Mouse (Mus musculus) bone marrow macrophage, adult 2 months (primary cell): ENCODE measurements around the gene Mxi1. TPM values are rescaled to one million over a fixed set of nuclear protein-coding genes. Genes with fewer than 3 reads are reported as not detected.

ENCODE experiments used
- H3K27ac ChIP-seq: 2 replicates; pipeline ENCODE4 v1.5.1; 2012; ENCODE audit warnings: low read depth, low read length; ENCODE audit not compliant: insufficient read depth
- H3K4me1 ChIP-seq: 2 replicates; pipeline ENCODE4 v1.6.1; 2012; ENCODE audit warnings: low read length; ENCODE audit not compliant: control insufficient read depth, insufficient read depth
- H3K4me3 ChIP-seq: 2 replicates; pipeline ENCODE4 v1.5.1; 2012; ENCODE audit warnings: mild to moderate bottlenecking, low read length, moderate library complexity; ENCODE audit not compliant: insufficient read depth
- CTCF ChIP-seq: IDR thresholded peaks from 2 replicates; pipeline ENCODE4 v1.5.1; 2012; ENCODE audit warnings: low read depth, mild to moderate bottlenecking, low read length, moderate library complexity
- POLR2A ChIP-seq: IDR thresholded peaks from 2 replicates; pipeline ENCODE4 v1.6.1; 2012; ENCODE audit warnings: mild to moderate bottlenecking, low read depth, low read length, borderline replicate concordance
- polyA plus RNA-seq: library from polyadenylated mRNA; stranded (reverse); fragments of >200 nt; gene quantifications from 2 replicates; pipeline ENCODE4 v1.2.4, GENCODE M21; 2012; ENCODE audit not compliant: missing spikeins, insufficient read depth, insufficient read length

Gene Mxi1
- polyA plus RNA-seq, 1 experiment = 49.2 TPM

GRCm38 (mm10) chr19:53421583-53422188 lies 111.4 kb downstream of the Mxi1 start:
- no peak overlapping the region for H3K27ac ChIP-seq
- TF ChIP-seq POLR2A (no peak), CTCF (no peak)
- no peak overlapping the region; the same call in 1 of the 2 replicates for H3K4me3 ChIP-seq
- H3K4me1 ChIP-seq = peaks cover 26% of the 10 kb centered on the region

- Histone ChIP-seq H3K27ac (no peak overlapping the region), H3K4me1 (peaks cover 36% of the 10 kb centered on the region), H3K4me3 (no peak overlapping the region)
- TF ChIP-seq POLR2A (no peak), CTCF (no peak)
Measured at GRCm38 (mm10) chr19:53422358-53423308, 112.3 kb downstream of the Mxi1 start.

DNA sequence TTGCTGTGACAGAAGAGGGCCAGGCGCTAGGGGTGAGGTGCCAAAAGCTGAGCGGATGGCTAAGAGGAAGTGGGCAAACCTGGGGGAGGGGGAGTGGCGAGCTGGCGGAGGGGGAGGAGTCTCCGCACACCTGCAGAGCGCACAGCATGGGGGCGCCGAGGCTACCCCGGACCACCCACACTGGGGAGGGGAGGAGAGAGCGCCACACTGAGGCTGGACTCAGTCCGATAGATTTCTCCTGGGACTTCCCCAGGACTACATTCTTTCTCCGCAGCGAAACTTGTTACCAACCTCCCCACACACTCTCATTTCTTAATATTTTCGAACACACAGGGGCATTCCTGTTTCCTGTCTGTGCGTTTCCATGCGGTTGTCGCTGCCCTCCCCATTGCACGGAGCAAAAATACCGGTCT lies 113.0 kb downstream of the Mxi1 start:
- Histone ChIP-seq H3K27ac (no peak overlapping the region), H3K4me3 (peak overlapping the region; percentile 30), H3K4me1 (peaks cover 37% of the 10 kb centered on the region)
- no peak for TF ChIP-seq CTCF
- TF ChIP-seq POLR2A = no peak

- Histone ChIP-seq H3K27ac (no peak overlapping the region), H3K4me3 (peak overlapping the region; percentile 30), H3K4me1 (peaks cover 37% of the 10 kb centered on the region)
- TF ChIP-seq CTCF = no peak
- TF ChIP-seq POLR2A = no peak
Measured at GRCm38 (mm10) chr19:53423816-53424465, 113.6 kb downstream of the Mxi1 start.

GRCm38 (mm10) chr19:53424629-53425028 lies 114.3 kb downstream of the Mxi1 start:
- TF ChIP-seq POLR2A (no peak), CTCF (no peak)
- H3K27ac ChIP-seq = no peak overlapping the region; the same call in 1 of the 2 replicates
- H3K4me3 ChIP-seq = peak overlapping the region; percentile 25
- peaks cover 37% of the 10 kb centered on the region for H3K4me1 ChIP-seq

Other genes with a start within 250 kb of the Mxi1 start
- 21.8 and 25.5 TPM in 2 replicates for gene Add3, start 170.1 kb upstream of the Mxi1 start, polyA plus RNA-seq
- gene Gm10197, start 61.2 kb downstream of the Mxi1 start, polyA plus RNA-seq = not detected in 2 replicates
- 40.8 and 44.3 TPM in 2 replicates for gene Smndc1, start 80.1 kb downstream of the Mxi1 start, polyA plus RNA-seq
- 0.97 and 1.8 TPM in 2 replicates for gene Dusp5, start 218.6 kb downstream of the Mxi1 start, polyA plus RNA-seq